Mouse (Mus musculus): ENCODE measurements around the gene Cmtm4.

GRCm38 (mm10) chr8:104383296-104383695, 12.3 kb downstream of the Cmtm4 start:
- TF ChIP-seq CTCF (IDR thresholded peaks at IDR 0.05; ENCODE audit: borderline replicate concordance, control insufficient read depth, extremely low read depth, insufficient read depth, low read length, poor library complexity) (no peak), POLR2A (IDR thresholded peaks at IDR 0.05; ENCODE audit: control insufficient read depth, extremely low read depth, insufficient read depth, low read length, poor library complexity) (no peak)

Data from thymus, adult 2 months (tissue).